Mouse (Mus musculus): ENCODE data around the gene 1700123L14Rik.
"Not testable (repeated sequence)": the region's sequence is repeated elsewhere in the genome, so short reads cannot be mapped to it uniquely, and the experiment has no call there.

1700123L14Rik gene

DNA sequence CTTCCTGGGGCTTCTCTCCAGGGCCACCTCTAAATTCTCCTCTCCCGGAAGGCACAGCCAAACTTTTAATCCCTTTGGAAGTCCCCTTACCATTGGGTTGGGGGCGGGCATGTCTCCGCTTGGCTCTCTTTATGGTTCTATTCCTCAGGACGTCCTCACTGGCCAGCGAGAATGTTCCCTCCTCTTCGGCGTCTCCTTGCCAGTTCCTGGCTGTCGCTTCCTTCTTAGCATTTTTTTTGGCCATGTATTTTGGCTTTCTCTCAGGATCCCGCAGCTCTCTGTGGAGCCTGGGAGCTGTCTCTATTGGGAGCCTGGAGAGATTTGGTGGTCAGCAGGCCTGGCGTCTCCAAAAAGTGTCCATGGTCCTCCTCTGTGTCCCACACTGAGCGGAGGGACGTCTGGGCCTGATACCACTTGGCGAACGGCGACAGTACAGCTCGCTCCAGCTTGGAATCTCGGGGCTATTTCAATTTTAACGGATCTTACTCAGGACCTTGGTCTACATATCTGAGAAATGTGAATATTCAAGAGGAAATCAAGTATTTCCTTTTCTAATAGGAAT, at the start of gene 1700123L14Rik:
1700123L14Rik (minus strand) TSS at position 426 of the 562 bp plus-strand sequence.
- DNase-seq (ENCODE audit: low read depth, low spot score) = no peak

DNA sequence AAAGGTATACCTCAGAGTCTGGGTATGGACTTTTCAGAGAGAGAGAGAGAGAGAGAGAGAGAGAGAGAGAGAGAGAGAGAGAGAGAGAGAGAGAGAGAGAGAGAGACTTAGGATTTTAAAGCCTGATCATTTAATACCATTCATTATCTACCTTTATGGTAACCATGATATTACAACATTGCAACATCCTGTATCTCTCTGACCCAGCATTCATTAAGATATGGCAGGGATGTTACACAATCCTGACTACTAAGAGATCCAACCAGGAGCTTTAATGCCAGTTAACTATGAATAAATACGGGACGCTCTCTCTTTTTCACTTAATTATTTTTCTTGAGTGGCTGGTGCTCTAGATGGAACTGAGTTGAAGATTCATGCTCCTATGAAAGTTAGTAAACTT, 39.4 kb upstream of the 1700123L14Rik start:
- no peak for DNase-seq (ENCODE audit: low read depth, low spot score)

DNA sequence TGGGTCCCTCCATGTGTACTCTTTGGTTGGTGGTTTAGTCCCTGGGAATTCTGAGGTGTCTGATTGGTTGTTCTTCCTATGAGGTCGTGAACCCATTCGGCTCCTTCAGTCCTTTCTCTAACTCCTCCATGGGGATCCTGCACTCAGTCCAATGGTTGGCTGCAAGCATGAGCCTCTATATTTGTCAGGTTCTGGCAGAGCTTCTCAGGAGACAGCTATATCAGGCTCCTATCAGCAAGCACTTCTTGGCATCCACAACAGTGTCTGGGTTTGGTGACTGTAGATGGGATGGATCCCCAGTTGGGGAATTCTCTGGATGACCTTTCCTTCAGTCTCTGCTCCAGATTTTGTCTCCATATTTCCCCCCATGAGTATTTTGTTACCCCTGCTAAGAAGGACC, 32.9 kb upstream of the 1700123L14Rik start:
- not testable (repeated sequence) for DNase-seq (ENCODE audit: low read depth, low spot score)

DNA sequence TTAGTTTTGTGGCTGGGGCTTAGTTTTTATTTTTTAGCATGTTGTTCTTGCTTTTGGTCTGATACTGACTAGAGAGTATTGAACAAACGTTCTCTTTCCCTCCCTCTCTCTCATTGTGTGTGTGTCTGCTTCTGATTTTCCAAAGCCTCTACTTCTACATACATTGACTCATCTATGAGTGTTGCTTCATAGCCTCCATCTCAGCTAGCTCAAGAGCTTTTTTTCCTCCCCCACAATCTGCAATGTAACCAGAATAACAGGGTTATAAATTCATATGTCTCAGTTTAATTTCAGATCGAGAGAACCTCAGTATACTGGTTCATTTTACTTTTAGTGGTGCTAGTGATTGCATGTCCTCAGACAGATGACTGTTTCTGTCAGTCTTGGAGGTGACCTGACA, 20.5 kb upstream of the 1700123L14Rik start:
- DNase-seq (ENCODE audit: low read depth, low spot score) = no peak

DNA sequence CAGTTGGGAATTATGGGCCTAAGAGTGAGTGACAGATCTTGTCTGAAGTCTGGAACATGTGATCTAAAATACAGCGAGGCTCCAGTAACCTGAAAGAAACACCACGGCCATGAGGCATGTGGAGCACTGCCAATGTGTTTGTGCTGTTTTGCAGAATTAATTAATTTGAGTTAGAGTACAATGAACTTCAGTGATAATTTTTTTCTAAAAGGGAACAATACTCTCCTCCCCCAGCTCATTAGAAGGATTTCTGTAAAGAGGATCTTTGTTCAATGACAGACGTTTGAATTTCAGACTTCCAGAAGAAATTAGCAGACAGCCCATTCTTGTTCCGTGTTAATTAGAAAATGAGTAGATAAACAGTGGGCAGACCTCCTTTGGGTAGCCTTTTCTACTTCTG, 17.3 kb upstream of the 1700123L14Rik start:
- no peak for DNase-seq (ENCODE audit: low read depth, low spot score)

DNA sequence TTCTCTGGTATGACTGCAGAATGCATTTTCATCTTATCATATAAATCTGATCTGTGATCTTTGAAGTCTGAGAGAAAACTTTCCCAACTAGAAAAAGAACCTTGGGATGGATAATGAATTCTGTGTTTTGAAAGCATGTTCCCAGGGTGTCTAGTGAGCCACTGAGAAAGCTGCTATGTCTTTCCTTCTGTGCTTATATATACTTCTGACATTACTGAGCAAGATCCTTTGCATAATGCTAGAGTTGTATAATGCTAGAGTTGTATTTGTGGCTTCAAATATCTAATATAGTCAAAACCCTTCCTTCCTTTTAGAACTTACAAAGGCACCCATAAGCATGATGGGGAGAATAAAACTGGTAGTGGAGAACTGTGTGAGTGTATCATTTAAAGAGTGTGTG, 12.5 kb upstream of the 1700123L14Rik start:
- DNase-seq (ENCODE audit: low read depth, low spot score) = no peak

DNA sequence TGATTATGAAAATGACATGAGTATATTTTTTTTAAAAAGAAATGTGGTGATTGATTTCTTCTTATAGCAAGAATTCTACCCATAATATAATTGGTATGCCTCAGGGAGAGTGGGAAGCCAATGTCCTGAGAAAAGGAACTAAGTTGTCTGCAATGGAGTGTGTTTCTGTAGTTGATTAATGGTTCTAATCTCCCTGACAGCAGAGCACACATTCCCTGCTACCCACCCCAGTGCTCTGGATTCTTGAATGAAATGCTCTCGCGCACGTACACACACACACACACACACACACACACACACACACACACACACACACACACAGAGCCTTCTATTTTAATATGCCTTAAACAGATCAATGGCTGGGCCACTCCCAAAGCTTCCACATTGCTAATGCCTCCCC, 7.6 kb upstream of the 1700123L14Rik start:
- DNase-seq (ENCODE audit: low read depth, low spot score) = no peak

DNA sequence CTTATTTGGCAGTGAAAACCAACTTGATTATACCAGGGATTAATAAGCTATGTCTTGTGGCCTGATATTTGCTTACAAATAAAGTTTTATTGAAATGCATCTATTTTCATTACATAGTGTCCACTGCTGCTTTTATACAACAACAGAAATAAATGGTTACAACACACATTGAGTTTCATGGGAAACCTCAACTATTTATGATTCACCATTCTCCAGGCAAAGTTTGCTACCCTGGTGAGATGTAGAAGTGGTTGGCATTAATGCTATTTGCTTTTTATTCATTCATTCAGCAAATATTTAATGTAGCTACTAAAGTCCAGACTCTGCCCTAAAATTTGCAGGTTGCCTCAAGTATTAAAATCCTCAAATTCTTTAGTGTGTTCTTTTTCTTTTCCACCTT, 988 bp upstream of the 1700123L14Rik start:
- no peak for DNase-seq (ENCODE audit: low read depth, low spot score)

DNA sequence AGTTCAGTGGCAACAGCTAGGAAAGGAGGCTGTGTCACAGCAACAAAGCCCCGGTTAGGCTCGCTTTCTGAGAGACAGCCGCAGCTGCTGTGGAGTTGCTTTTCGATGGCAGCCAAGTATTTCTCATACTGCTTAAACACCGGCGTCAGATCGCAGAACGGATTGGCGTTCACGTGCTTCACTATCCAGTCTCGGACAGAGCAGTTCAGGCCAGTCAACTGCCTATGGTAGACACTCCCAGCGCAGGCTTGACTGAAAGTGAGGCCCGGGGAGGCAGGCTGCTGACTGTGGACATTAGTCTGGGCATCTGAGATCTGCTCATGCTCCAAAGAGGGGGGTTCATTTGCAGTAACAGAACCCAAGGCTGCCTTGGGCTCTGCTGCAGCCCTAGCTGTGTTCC, 640 bp downstream of the 1700123L14Rik start:
- peak; percentile 20 for DNase-seq (ENCODE audit: low read depth, low spot score)

DNA sequence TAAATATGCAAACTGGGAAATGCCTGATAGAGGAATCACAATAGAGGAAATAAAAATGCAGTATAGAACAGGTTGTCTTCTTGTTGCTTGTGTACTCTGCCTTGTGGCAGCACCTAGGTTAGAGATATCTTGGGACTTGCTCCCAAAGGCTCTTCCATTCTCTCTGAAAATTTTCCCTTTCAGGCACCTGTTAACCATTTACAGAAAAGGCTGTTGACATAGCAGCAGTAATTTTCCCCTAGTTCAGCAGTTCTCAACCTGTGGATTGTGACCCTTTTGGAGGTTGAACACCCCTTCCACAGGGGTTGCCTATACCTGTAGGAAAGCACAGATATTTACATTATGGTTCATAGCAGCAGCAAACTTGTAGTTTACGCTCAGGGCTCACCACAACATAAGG, 22.7 kb downstream of the 1700123L14Rik start:
- DNase-seq (ENCODE audit: low read depth, low spot score) = no peak

DNA sequence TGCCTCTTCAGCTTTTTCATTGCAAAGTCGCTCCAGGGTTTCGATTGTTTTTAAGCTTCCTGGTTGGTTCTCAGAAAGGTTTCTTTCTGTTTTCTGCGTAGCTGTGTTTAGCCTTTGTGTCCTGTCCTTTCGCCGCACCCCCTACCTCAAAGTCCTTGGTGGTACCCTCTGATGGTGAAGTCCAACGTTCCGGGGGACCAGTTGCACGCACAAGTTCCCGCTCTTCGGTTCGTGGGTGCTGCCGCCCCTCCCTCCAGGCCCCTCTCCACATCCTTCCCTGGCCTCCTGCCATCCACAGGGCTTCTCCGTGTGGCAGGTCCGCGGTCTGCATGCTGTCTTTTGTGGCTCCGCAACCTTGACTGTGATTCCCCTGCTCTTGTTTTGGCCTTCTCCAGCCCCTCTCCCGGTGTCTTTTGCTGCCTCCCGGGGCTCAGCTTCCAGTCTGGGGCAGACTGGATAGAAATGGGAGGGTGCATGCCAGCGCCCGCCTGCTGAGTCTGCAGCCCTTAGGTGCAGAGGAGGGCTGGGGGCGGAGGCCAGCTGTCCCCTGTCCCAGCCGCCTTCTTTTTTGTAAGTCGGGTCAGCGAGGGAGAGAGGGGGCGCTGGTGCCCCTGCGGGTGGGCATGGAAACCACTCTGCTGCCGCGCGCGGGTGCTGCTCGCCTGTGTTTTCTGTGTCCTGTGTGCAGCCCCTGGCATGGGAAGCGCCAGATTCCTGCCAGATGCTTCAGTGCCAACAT, 49.3 kb downstream of the 1700123L14Rik start:
- DNase-seq (ENCODE audit: low read depth, low spot score) = peak; percentile 23

DNA sequence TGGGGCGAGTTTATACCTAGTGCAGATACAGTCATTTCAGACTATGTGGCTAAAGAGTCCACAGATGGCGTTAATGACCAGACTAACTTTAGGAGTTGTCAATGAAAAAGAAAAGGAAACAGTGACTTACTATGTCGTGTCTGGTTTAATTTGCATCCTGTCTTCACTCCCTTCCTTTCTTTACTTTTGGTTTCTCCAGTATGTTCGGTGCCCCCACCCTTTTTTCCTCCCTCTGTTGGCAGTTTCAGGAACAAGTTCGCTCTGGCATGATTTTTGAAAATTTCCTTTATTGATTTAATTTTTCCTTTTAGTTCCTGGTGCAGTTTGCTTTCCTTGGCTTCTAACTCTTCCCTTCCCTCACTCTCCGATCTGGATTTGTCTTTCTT, 49.9 kb downstream of the 1700123L14Rik start:
- peak; percentile 2 for DNase-seq (ENCODE audit: low read depth, low spot score)

Measured in R1 (cell line).